41 mouse cellular contexts compared by ENCODE assay signal in the genomic region with DNA sequence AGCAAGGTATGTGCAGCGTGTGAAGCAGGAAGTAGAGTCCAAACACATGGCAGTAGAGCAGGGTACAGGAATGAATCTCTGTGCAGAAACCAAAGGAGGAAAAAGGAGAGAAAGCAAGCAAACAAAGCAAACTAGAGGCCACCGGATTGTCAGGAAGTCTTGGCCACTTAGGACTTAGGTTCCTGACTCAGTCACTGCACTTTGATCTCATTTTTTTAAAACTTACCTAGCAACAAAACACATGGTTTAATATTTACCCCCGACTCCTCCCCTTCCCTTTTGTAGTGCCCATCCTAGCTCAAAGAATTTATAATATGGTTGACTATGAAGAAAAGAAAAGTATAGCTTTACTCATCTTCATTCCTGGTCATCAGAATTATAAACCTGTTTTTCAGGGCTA. TPM values are rescaled to one million over a fixed set of nuclear protein-coding genes. Genes with fewer than 3 reads are reported as not detected.
A peak's percentile ranks its signal among the peaks of the same experiment; 100 is the strongest.
DNase-seq lines count a peak whose midpoint lies in the region; ATAC-seq and TF ChIP-seq lines count a peak whose summit lies in the region.
"Had no signal": no experiment of that assay in that cellular context is flagged by ENCODE, and none has a peak within 500 bp of the region (broad histone marks: within the 10 kb centered on the region; RNA-seq: fewer than 3 reads in every experiment).

No protein-coding gene starts in this region.

- WGBS in embryonic facial prominence, embryonic 15.5 days = 79% methylated on average over 3 of the region's 3 CpGs
- WGBS in embryonic facial prominence, embryonic 10.5 days = 83% methylated on average over 3 of the region's 3 CpGs
- 75% methylated on average over 3 of the region's 3 CpGs for WGBS in kidney, embryonic 14.5 days

- H3K9ac ChIP-seq in embryonic facial prominence, embryonic 15.5 days = no peak overlapping the region
- H3K9ac ChIP-seq in kidney, embryonic 14.5 days (ENCODE audit: low read depth, low read length) = no peak overlapping the region
- H3K9ac ChIP-seq: embryonic facial prominence, embryonic 12.5 days; forebrain, embryonic 15.5 days; hindbrain, embryonic 12.5 days; kidney, embryonic 15.5 days; limb, embryonic 13.5 days; liver, embryonic 12.5 days; midbrain, embryonic 15.5 days had no signal

- H3K9me3 ChIP-seq in embryonic facial prominence, embryonic 15.5 days (replicated peaks) = no peaks in the 10 kb centered on the region
- no peaks in the 10 kb centered on the region for H3K9me3 ChIP-seq in embryonic facial prominence, embryonic 10.5 days
- no peaks in the 10 kb centered on the region for H3K9me3 ChIP-seq in kidney, embryonic 14.5 days (ENCODE audit: control insufficient read depth, low read length)
- H3K9me3 ChIP-seq: embryonic facial prominence, embryonic 12.5 days; forebrain, embryonic 10.5 days; forebrain, embryonic 15.5 days; hindbrain, embryonic 12.5 days; kidney, embryonic 15.5 days; limb, embryonic 13.5 days; liver, embryonic 12.5 days; midbrain, embryonic 15.5 days had no signal

- H3K79me2 ChIP-seq in myocyte (ENCODE audit: control insufficient read depth, insufficient read depth) = no peaks in the 10 kb centered on the region

- no peaks in the 10 kb centered on the region for H3K36me3 ChIP-seq in embryonic facial prominence, embryonic 15.5 days
- no peaks in the 10 kb centered on the region for H3K36me3 ChIP-seq in embryonic facial prominence, embryonic 10.5 days (replicated peaks)
- no peaks in the 10 kb centered on the region for H3K36me3 ChIP-seq in kidney, embryonic 14.5 days (ENCODE audit: control insufficient read depth, insufficient read depth, low read length)
- no peaks in the 10 kb centered on the region for H3K36me3 ChIP-seq in myocyte (ENCODE audit: control insufficient read depth, insufficient read depth)
- H3K36me3 ChIP-seq: embryonic facial prominence, embryonic 12.5 days; forebrain, embryonic 10.5 days; forebrain, embryonic 15.5 days; hindbrain, embryonic 12.5 days; kidney, embryonic 15.5 days; limb, embryonic 13.5 days; liver, embryonic 12.5 days; midbrain, embryonic 15.5 days had no signal

- no peak overlapping the region for H3K4me3 ChIP-seq in embryonic facial prominence, embryonic 15.5 days (replicated peaks)
- no peak overlapping the region for H3K4me3 ChIP-seq in embryonic facial prominence, embryonic 10.5 days
- H3K4me3 ChIP-seq in kidney, embryonic 14.5 days (ENCODE audit: low read length) = no peak overlapping the region
- H3K4me3 ChIP-seq in myocyte = no peak overlapping the region
- H3K4me3 ChIP-seq: embryonic facial prominence, embryonic 12.5 days; forebrain, embryonic 10.5 days; forebrain, embryonic 15.5 days; hindbrain, embryonic 12.5 days; kidney, embryonic 15.5 days; limb, embryonic 13.5 days; liver, embryonic 12.5 days; midbrain, embryonic 15.5 days had no signal

- no peak overlapping the region for H3K4me2 ChIP-seq in embryonic facial prominence, embryonic 15.5 days (replicated peaks)
- H3K4me2 ChIP-seq in kidney, embryonic 14.5 days (replicated peaks; ENCODE audit: low read depth, low read length) = no peak overlapping the region
- peak overlapping the region; percentile 15 for H3K4me2 ChIP-seq in myocyte (ENCODE audit: low read depth)
- H3K4me2 ChIP-seq: embryonic facial prominence, embryonic 12.5 days; forebrain, embryonic 15.5 days; heart, embryonic 11.5 days; hindbrain, embryonic 12.5 days; kidney, embryonic 15.5 days; limb, embryonic 13.5 days; liver, embryonic 12.5 days; midbrain, embryonic 15.5 days had no signal

- H3K27me3 ChIP-seq in embryonic facial prominence, embryonic 15.5 days = no peaks in the 10 kb centered on the region
- no peaks in the 10 kb centered on the region for H3K27me3 ChIP-seq in embryonic facial prominence, embryonic 10.5 days (replicated peaks; ENCODE audit: low read depth, poor library complexity, severe bottlenecking)
- H3K27me3 ChIP-seq in kidney, embryonic 14.5 days (ENCODE audit: control insufficient read depth, insufficient read depth, low read length) = no peaks in the 10 kb centered on the region
- no peaks in the 10 kb centered on the region for H3K27me3 ChIP-seq in myocyte (ENCODE audit: control insufficient read depth, insufficient read depth, insufficient read length)
- H3K27me3 ChIP-seq: embryonic facial prominence, embryonic 12.5 days; forebrain, embryonic 15.5 days; hindbrain, embryonic 12.5 days; kidney, embryonic 15.5 days; limb, embryonic 13.5 days; liver, embryonic 12.5 days; midbrain, embryonic 15.5 days had no signal

- H3K4me1 ChIP-seq in embryonic facial prominence, embryonic 15.5 days = 0 out of 2 replicates have a peak, but pooled peaks cover 9% of the 10 kb centered on the region
- H3K4me1 ChIP-seq in embryonic facial prominence, embryonic 10.5 days = no peaks in the 10 kb centered on the region
- H3K4me1 ChIP-seq in kidney, embryonic 14.5 days (ENCODE audit: control insufficient read depth, insufficient read depth, low read length) = no peaks in the 10 kb centered on the region
- H3K4me1 ChIP-seq: embryonic facial prominence, embryonic 12.5 days; forebrain, embryonic 10.5 days; forebrain, embryonic 15.5 days; hindbrain, embryonic 12.5 days; kidney, embryonic 15.5 days; limb, embryonic 13.5 days; liver, embryonic 12.5 days; midbrain, embryonic 15.5 days had no signal

- no peak for TF ChIP-seq POLR2A in myocyte (IDR thresholded peaks at IDR 0.05; ENCODE audit: insufficient read length, low read depth)

- no peak for DNase-seq in embryonic facial prominence, embryonic 10.5 days (ENCODE audit: low spot score)
- peak; percentile 25 to 46 for DNase-seq in kidney, postnatal 36 days
- no peak for DNase-seq in gastrocnemius, postnatal 25 days
- no peak for DNase-seq in cerebellum, postnatal 14 days
- DNase-seq: adrenal gland, adult 2 months; adrenal gland, postnatal 36 days; cerebellum, adult 8-10 months; cerebellum, postnatal 36 days; gastrocnemius, postnatal 36 days; heart, adult 18-20 months; heart, postnatal 36 days; lung, adult 18-20 months; lung, postnatal 10 days; right cerebral cortex, adult 18-20 months had no signal

- ATAC-seq in embryonic facial prominence, embryonic 15.5 days (ENCODE audit: insufficient number of reproducible peaks, low FRiP score, low TSS enrichment, low read depth) = no peak
- ATAC-seq in kidney, embryonic 14.5 days (ENCODE audit: low FRiP score, low TSS enrichment) = no peak
- ATAC-seq: activated CD4-positive, CD25-positive, alpha-beta regulatory T cell, adult 4 months; forebrain, embryonic 15.5 days; hindbrain, postnatal 0 days; liver, embryonic 12.5 days; midbrain, embryonic 15.5 days had no signal

- H3K27ac ChIP-seq in embryonic facial prominence, embryonic 15.5 days (replicated peaks) = peak overlapping the region; percentile 77
- H3K27ac ChIP-seq in embryonic facial prominence, embryonic 10.5 days (replicated peaks) = no peak overlapping the region
- no peak overlapping the region for H3K27ac ChIP-seq in kidney, embryonic 14.5 days (ENCODE audit: low read depth, low read length)
- H3K27ac ChIP-seq: embryonic facial prominence, embryonic 12.5 days; forebrain, embryonic 10.5 days; forebrain, embryonic 15.5 days; hindbrain, embryonic 12.5 days; hindbrain, postnatal 0 days; kidney, embryonic 15.5 days; limb, embryonic 13.5 days; liver, embryonic 12.5 days; midbrain, embryonic 15.5 days had no signal

- H3ac ChIP-seq in myocyte (ENCODE audit: control insufficient read depth, insufficient read length) = no peak overlapping the region

TF ChIP-seq in myocyte, 11 proteins besides CTCF, POLR2A, EP300 and RAD21:
- no peak for TF ChIP-seq TCF3 (IDR thresholded peaks at IDR 0.05; ENCODE audit: insufficient read length, low read depth)
- TF ChIP-seq MAX (IDR thresholded peaks at IDR 0.05; ENCODE audit: low read depth) = no peak
- TF ChIP-seq SRF (IDR thresholded peaks at IDR 0.05; ENCODE audit: control insufficient read depth, insufficient read length, low read depth) = no peak
- TF ChIP-seq USF1 (IDR thresholded peaks at IDR 0.05; ENCODE audit: low read depth) = no peak
- TF ChIP-seq MYOD1 (IDR thresholded peaks at IDR 0.05; ENCODE audit: control insufficient read depth in 1 of 3, insufficient read length in 2 of 3, low read depth in 2 of 3) = no peak
- TF ChIP-seq REST (IDR thresholded peaks at IDR 0.05; ENCODE audit: insufficient read depth, insufficient read length) = no peak
- TF ChIP-seq TCF12 (IDR thresholded peaks at IDR 0.05; ENCODE audit: insufficient read depth, poor library complexity, severe bottlenecking) = no peak
- TF ChIP-seq E2F4 (IDR thresholded peaks at IDR 0.05; ENCODE audit: insufficient read depth) = no peak
- TF ChIP-seq MYOG (IDR thresholded peaks at IDR 0.05; ENCODE audit: control insufficient read depth in 1 of 3, insufficient read depth in 1 of 3, insufficient read length in 2 of 3, low read depth in 2 of 3) = no peak
- TF ChIP-seq POLR2AphosphoS2 (IDR thresholded peaks at IDR 0.05; ENCODE audit: insufficient read length, low read depth) = no peak
- TF ChIP-seq CEBPB (IDR thresholded peaks at IDR 0.05; ENCODE audit: insufficient read depth, poor library complexity, severe bottlenecking) = no peak

RNA-seq across cellular contexts. Expression of a gene that starts 15.2 kb away (rescaled TPM):
- polyA plus RNA-seq in embryonic facial prominence, embryonic 15.5 days (2015; fragmentation: Nextera tagmentation; extraction: Ambion mirVana) = 73.5 and 86.0 TPM in 2 replicates
- not detected in 2 replicates for polyA plus RNA-seq in embryonic facial prominence, embryonic 10.5 days (2016; fragmentation: Nextera tagmentation; extraction: Ambion mirVana)
- polyA plus RNA-seq in kidney, embryonic 14.5 days (2014; fragmentation: Nextera tagmentation; extraction: Ambion mirVana) = 0.21 TPM in 1 of 2 replicates, not detected in the other
- not detected for polyA plus RNA-seq in myocyte (2012; fragmentation: generic; extraction: Trizol)
- not detected for total RNA-seq in gastrocnemius, postnatal 25 days (2021)
- total RNA-seq: adrenal gland, adult 2 months; adrenal gland, postnatal 36 days; CH12.LX; gastrocnemius, adult 18-20 months; gastrocnemius, postnatal 36 days; heart, adult 18-20 months; heart, postnatal 36 days; layer of hippocampus, adult 18-20 months; layer of hippocampus, postnatal 10 days; neutrophil, adult 5-6 weeks had no signal
- polyA plus RNA-seq: activated CD4-positive, CD25-positive, alpha-beta regulatory T cell, adult 4 months; adrenal gland, adult 2 months; C2C12; forebrain, embryonic 10.5 days; forebrain, embryonic 15.5 days; liver, embryonic 12.5 days; neural tube, embryonic 11.5 days; spleen, adult 2 months; testis, adult 2 months had no signal

RNA-seq across cellular contexts. Expression of a gene that starts 58.1 kb away (rescaled TPM):
- polyA plus RNA-seq in embryonic facial prominence, embryonic 15.5 days (2015; fragmentation: Nextera tagmentation; extraction: Ambion mirVana) = 37.3 and 38.6 TPM in 2 replicates
- not detected in 2 replicates for polyA plus RNA-seq in embryonic facial prominence, embryonic 10.5 days (2016; fragmentation: Nextera tagmentation; extraction: Ambion mirVana)
- polyA plus RNA-seq in kidney, embryonic 14.5 days (2014; fragmentation: Nextera tagmentation; extraction: Ambion mirVana) = not detected in 2 replicates
- polyA plus RNA-seq in myocyte (2012; fragmentation: generic; extraction: Trizol) = not detected
- total RNA-seq in gastrocnemius, postnatal 25 days (2021) = not detected
- total RNA-seq: adrenal gland, adult 2 months; adrenal gland, postnatal 36 days; CH12.LX; ES-E14; gastrocnemius, adult 18-20 months; gastrocnemius, postnatal 36 days; heart, adult 18-20 months; heart, postnatal 36 days; hindbrain, postnatal 0 days; layer of hippocampus, adult 18-20 months; layer of hippocampus, postnatal 10 days; left cerebral cortex, adult 18-20 months; left cerebral cortex, postnatal 25 days; neutrophil, adult 5-6 weeks had no signal
- polyA plus RNA-seq: activated CD4-positive, CD25-positive, alpha-beta regulatory T cell, adult 4 months; adrenal gland, adult 2 months; C2C12; embryonic facial prominence, embryonic 12.5 days; forebrain, embryonic 10.5 days; forebrain, embryonic 15.5 days; frontal cortex, adult 2 months; hindbrain, embryonic 12.5 days; kidney, embryonic 15.5 days; liver, embryonic 12.5 days; midbrain, embryonic 15.5 days; neural tube, embryonic 11.5 days; spleen, adult 2 months; testis, adult 2 months had no signal

Comparison
In these comparisons a context has a peak if more than half of its experiments do, and no peak if none do; other contexts are left out.
1. RNA of a gene that starts 15.2 kb away (polyA plus RNA-seq): 73.5 to 86.0 TPM in embryonic facial prominence, embryonic 15.5 days; 0.21 TPM in kidney, embryonic 14.5 days, not detected in embryonic facial prominence, embryonic 10.5 days and not detected in myocyte (single experiment); every median in the first group is over 10 times any median in the second.
2. RNA of a gene that starts 58.1 kb away (polyA plus RNA-seq): 37.3 to 38.6 TPM in embryonic facial prominence, embryonic 15.5 days; not detected in embryonic facial prominence, embryonic 10.5 days, not detected in kidney, embryonic 14.5 days and not detected in myocyte (single experiment); every median in the first group is over 10 times any median in the second.
3. DNase-seq: peak in kidney, postnatal 36 days (2 of 2); none in embryonic facial prominence, embryonic 10.5 days (single experiment), gastrocnemius, postnatal 25 days (single experiment) and cerebellum, postnatal 14 days (0 of 2).